Mouse (Mus musculus) spleen, adult 12 weeks (tissue): ENCODE results near the gene Bcor.
A peak's percentile ranks its signal among the peaks of the same experiment; 100 is the strongest.

ENCODE experiments used
- DNase-seq: peaks from one replicate; pipeline ENCODE4 v3.0.0; 2022; ENCODE audit warnings: low spot score

The Bcor gene

DNA sequence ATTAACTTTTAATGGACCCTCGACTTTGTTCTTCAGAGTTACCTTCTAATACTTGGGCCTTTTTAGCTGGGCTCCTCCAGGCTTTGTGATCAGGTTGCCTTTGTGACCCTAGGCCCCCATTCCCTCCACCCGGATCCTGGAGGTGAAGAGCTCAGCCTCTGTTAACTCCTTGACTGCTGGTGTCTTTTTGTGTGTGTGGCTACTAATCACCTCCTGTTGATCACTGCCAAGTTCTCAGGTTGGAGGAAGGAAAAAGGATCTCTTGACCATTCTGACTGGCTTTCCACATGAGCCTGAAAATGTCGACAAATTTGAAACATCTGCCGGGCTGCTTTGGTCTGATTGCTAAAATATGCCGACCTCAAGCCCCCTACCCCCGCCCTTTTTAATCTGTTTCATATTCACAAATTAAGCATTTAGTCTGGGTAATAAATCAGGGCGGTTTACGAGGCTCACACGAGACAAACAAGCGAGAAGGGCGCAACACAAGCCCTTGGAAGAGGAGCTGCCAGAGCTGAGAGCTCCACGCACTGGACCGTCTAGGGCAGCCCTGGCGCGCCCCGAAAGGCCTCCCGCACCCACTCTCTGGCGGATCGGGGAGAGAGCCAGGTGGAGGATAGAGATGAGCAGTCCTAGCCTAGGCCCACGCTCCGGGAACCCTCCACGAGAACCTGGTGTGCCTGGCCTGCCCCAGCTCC, 33.6 kb downstream of the Bcor start:
- no peak for DNase-seq

DNA sequence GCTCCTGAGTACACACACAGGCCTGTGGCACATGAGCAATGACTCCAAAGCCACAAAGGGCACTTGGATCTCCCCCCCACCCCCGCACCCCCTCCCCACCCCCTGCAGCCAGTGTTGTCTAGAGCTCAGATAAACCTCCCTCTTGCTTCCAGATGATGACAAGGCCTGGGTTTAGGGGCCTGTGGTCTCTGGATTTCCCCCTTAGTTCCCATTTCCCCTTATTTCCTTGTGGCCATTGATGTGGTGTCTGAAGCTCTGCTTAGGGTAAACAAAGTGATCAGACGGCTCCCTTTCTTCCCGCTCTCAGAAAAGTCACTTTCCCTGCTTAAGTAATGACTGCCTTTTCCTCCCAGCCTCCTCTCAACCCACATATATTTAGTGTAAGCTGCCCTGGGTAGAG, 35.6 kb downstream of the Bcor start:
- no peak for DNase-seq

DNA sequence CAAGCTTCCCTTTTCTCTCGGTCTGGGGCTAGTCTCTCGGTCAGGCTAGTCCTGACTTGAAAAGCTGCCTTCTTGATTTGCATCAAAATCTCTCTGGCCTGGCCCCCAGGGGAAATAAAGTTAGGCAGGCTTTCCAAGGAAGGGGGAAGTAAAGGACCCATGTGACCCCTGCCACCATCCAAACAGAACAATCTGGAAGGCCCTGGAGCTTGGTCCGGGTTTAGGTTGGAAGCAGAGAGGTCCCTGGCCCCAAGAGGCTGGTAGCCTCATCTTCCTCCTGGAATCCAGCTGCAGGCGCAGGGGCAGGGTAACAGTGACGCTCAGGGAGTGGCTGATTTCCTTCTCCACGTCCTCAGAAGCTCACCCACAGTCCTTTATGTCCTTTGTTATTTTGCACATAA, 36.5 kb downstream of the Bcor start:
- no peak for DNase-seq

DNA sequence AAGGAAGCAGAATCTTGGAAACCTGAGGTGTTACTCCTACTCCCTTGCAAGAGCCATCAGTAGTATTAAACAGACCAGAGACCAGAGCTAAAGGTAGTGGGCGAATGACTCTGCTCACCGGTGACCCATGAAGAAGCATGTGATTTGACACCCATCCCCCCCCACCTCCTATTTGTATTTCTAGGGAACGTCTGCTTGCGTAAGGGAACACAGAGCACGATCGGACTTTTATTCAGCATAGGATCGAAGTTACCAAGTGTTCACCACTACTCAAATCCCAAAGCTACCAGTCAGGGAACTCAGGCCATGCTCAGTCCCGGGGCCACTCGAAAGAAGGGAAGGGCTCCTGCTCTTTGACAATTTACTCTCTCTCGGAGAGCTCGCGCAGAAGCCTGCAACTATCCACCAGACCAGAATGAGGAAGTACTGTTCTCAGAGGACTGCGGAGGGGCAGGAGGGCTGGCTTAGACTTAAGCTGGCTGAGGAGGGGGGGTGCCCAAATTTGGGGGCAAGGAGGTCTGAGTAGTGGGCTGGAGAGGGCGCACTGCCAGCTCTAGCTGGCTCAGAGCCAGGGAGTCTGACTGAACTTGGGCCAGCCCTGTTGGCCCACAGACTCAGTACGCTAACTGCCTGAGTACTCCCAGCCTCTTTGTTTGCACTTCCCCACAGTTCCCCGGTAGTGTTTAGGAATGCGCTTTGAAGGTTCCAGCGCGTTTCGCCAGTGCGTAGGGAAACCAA, 37.4 kb downstream of the Bcor start:
- DNase-seq: no peak

DNA sequence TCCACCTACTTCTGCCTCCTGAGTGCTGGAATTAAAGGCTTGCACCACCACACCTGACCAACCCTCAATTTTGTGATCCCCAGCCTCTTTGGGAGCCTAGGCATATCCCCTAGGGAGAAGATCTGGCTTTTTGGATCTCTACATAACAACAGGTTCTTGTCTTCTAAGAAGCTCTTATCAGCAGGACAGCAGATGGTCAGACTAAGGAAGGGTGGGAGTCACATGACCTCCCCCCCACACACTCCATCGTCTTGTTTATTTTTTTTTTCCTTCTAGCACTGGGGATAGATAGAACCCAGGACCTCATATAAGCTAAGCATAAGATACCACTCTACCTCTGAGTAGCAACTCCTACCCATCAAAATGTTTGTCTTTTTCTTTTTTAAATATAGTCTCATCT, 40.7 kb downstream of the Bcor start:
- no peak for DNase-seq

DNA sequence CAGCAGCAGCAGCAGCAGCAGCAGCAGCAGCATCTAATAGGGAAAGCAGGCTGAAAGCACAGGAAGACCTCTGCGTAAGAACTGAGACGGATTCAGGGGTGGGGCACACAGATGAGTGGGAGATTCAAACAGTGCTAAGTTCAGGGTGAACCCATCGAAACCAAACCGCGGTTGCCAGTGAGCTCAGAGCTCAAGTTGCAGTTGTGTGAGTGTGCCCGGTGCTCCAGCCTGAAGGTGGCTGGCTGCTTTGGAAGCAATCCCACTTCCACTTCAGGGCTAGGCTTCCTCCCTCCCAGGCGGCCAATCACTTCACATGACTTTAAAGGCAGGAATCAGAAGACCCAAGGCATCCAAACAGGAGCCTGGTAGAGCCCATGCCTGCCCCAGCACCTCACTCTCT, 44.0 kb downstream of the Bcor start:
- DNase-seq: no peak

DNA sequence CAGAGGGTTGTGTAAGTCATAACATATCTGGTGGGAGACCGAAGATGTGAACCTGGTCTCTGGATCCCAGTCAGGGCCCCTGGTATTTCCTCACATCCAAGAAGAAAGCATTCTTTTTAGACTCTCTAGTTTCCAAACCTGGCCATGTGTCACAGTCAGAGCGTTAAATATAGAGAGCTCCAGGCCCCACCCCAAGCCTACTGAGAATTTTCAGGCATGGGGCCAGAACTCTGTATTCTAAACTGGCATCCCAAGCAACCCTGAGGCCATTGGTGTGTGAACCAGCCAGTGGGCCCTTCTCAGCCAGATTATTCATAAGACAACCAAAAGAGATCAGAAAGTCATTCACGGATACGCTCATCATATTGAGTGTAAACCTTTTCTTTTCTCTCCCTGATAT, 48.0 kb downstream of the Bcor start:
- DNase-seq: no peak

DNA sequence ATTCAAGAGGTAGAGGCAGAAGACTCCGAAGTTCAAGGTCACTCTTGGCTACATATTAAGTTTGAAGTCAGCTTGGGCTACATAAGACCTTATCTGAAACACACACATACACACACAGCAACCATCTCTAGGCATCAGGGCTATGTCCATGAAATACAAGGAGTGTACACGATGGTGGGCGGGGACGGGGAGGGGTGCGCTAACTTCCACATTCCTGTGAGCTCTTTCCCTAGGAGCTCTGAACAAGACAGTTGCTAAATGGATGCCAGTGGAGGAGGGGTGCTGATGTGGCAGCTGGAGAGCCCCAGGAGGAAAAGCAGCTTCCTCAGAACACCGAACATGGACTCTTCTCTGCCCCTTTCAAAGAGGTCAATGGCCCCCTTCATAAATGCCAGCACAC, 49.6 kb downstream of the Bcor start:
- no peak for DNase-seq

DNA sequence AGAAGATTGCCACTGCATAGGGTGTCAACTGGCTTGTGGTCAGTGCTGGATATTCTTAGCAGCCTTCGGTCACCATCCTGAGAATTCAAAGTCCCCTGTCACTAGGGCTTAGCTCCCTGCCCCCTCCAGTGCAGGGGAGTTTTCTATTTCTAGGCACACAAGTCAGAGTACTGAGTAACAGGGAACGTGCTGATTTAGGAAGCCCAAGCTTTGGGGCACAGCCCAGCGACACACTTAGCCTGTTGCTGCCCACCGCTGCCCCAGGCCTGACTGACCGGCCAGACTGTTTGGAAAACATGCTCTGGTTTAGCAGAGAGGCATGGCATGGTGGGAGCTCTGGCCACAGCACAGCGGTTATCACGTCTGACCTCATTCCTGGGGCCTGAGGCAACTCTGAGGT, 54.8 kb downstream of the Bcor start:
- no peak for DNase-seq

DNA sequence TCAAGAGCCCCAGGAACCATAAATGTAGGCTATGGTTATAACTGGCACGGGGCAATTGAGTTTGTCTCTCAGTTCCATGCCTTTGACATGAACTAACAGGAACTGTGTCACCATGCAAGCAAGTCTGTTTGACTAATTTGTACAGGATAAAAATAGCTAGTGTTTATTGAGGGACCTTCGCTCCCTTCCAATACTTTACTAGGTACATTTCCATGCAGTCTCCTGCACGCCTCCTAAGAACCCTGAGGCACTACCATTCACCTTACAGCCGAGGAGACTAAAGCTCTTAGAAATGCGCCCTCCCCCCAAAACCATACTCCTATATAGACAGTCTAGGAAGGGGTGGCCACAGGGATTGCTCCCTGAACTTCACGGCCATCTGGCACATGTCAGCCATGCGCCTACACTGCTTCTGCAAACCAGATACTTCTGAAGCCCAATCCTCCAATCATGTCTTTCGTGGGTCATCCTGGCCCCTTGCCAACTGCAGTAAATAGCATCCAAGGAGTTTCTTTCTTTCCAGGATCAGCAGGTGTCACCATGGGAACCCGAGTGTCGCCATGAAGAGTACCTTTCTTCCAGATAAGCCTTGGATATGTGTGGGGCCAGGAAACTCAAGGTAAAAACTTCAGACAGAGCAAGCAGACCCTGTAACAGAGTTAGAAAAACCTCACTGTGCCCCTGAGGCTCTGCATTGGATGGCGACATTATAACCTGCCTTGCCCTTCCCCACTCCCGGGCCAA, 63.2 kb downstream of the Bcor start:
- DNase-seq: no peak

DNA sequence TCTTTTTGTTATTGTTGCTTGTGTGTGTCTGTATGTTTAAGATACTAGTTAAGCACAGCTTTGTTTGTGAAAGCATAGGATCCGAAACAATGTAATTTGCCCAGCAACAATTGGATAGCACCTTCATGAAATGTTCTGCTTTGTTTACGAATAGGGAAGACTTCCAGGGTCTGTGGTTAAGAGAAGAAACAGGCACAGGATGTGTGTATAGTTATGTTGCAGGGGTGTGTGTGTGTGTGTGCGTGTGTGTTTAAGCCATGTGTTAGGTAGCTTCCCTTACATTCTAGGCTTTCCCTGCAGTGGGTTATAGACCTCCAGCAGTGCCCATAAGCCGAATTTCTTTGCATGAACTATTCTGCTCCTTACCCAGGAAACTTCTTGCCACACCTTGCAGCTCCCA, 66.8 kb downstream of the Bcor start:
- no peak for DNase-seq

DNA sequence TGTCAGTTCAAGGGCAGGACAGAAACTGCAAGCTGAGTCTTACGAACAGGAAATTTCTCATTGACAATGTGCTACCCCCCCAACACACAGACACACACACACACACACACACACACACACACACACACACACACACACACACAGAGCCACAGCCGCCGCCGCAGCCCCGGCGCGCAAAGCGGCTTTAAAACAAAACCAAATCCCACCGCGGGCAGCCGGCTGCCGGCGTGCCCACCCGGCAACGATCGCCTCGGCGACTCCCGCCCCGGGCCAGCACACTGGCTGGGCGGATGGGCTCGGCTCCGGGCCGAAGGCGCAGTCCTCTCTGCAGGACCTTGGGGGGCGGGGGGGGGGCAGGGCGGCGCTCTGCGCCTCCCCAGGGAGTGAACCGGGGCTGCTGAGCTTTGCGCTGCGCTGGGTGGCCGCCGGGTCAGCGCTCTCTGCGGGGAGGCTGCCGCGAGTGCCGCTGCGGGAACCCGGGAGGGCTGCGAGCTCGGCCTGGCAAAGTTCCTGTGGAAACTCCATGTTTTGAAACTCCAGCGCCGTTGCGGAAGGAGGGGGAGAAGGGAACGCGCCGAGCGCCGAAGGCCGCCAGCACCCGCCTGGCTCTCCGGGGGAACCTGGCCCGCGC, 68.6 kb downstream of the Bcor start:
- no peak for DNase-seq

DNA sequence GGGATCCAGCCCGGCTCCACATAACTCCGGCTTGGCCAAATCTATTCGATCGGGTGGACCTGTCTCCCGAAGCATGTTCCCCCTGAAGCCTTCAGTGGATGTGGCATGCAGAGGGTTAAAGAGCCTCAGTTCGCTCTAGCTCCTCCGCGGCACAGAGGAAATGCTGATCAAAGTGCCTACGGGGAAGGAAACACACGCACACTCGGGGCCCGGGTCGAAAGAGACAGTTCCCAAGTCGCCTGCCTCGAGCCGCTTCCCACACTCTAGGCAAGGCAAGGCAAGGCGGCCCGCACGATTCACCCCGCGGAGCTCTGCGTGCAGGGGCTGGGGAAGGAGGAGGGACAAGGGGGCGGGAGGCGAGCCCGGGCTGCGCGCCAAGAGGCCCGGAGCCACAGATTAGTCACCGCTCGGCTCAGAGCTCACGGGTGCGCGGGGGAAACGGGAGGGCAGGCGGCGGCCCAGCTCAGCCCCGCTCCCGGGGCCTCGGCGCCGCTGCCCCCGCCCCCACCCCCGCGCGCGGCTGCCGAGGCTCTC, 69.2 kb downstream of the Bcor start:
- no peak for DNase-seq

DNA sequence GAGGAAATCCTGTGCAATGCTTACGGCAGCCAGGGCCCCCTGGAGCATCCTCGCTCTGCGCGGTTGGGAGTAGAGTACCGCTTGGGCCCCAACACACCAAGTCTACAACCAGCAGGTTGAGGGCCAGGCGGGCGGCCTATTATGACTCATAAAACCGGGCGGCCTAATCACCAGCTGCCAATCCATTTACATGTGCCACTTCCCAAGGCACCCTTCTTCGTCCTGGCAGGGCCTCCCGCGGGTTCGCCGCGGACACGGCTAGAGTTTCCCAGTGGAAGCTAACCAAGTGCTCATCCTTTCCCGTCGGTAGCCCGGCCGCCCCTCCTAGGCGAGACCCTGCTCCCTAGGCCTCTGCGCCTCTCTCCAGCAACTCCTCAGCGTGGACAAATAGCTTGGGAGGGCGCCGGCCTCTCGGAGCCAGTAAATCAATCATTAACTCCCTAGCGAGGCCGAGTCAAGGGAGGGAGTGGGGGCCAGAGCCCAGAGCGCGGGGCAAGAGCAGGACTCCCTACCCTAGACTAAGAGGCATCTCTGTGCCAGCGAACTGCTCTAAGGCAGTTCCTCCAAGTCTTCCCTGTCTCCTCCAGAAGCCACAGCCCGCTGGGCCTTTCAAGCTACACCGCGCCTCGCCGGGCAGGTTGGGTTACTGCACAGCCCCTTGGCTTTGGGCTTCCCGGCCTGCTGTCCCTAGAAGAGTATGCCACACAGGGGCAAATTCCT, 69.8 kb downstream of the Bcor start:
- no peak for DNase-seq

DNA sequence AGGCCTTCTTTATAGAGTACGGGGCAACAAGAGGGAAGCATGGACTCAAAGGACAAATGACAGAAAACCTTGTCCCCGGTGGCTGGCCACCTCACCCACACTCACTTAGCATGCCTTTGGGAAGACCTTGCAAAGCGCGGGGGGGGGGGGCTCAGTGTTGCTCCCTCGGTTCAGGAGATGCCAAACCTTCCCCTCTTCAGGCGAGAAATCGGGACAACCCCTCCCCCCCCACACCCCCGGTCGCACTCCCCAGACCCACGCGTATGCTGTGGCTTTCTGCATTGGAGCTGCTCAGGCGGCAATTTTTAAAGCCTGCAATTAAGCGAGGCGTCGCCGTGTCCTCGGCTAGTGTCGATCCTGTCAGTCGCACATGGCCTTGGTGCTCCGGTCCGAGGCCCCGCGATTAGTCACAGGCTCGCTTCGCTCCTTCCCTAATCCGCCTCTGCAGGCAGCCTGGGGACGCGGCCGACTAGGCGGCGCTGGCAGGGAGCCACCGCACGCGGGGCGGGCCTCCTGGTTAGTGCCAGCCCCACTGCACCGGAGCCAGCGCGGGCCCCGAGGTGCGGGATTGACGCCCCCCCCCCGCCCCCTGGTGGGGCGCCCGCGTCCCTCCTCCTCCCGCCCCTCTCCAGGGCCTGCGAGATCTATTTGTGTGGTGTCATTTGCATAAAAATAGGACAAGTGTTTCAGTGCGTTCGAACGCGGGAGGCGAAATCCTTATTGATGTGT, 70.6 kb downstream of the Bcor start:
- DNase-seq: peak; percentile 41

DNA sequence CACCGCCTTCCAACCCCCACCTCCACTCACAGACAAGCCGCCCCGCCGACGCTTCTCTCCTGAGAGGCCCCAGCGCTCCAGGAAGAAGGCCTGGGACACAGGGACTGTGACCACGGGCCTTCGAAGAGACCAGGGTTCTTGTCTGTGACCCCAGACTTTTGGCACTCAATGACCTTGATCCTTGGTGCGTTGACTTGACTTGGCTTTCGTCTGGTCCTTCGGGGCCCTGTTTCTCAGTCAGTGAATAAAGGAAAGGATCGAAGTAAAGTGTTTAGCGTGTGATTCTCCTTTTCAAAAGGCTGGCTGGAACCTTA, 71.2 kb downstream of the Bcor start:
- DNase-seq: no peak

DNA sequence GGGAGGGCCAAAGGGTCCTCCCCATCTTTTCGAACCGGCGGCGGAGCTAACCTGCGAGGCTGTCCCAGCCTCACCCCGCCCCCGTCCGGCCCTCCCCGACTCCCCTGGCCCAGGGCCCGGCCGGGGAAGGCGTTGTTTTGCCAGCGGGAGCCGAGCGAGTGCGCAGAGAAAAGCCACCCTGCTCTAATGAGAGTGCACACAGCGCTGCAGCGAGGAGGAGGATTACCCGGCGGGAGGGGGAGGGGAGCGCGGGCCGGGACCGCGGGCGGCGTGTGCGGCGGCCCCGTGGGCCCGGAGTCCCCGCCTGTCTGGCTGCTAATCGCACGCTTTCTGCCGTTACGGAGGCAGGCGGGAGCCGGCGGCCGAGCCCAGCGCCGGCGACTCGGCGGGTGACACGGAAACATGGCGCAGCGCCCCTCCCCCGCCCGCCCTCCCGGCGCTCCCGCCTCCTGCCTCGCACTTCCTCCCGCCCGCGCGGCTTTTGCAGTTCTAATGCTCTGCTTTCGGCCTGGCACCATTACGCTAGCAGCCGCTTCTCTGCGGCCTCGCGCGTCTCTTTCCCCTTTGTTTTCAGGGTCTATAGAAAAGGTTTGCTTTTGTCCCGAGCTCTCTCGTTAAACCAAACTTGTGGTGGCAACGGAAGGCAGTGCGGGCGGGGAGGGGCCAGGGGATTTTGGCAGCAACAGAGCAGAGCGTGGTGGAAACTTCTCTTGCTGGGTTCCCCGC, 71.7 kb downstream of the Bcor start:
- peak; percentile 47 for DNase-seq

DNA sequence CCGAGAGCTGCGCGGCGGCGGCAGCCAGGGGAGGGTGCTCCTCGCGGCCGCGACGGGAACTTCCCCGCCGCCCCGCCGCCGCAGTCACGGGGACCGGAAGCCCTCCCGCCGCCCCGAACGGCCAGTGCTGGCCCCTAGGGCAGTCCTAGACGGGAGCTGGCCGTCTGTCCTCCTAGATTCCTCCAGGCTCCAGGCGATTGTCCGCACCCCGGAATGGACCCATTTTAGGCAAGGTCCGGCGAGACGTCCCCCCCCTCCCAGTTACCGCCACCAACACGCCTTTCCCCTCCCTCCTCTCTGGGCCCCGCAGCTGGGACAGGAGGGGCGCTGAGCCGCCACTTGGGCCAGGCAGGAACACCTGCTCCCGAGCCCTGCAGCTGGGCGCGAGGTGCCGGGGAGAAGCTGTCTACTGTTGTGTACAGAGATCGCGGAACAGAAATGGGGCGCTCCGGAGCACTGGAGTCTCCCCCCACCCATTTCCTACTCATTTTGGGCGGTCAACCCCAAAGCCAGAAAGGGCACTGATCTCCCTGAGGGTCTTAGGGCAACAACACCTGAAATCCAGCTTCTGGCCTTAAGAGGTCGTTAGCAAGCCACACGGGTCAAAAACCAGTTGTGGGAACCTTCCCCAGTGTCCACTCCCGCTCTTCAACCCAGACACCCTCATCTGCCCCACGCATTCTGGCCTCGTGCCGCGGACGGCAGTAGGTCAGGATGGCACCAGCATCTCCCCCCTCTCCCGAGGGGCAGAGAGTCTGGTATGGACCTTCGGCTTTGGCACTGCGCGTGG, 72.4 kb downstream of the Bcor start:
- no peak for DNase-seq

DNA sequence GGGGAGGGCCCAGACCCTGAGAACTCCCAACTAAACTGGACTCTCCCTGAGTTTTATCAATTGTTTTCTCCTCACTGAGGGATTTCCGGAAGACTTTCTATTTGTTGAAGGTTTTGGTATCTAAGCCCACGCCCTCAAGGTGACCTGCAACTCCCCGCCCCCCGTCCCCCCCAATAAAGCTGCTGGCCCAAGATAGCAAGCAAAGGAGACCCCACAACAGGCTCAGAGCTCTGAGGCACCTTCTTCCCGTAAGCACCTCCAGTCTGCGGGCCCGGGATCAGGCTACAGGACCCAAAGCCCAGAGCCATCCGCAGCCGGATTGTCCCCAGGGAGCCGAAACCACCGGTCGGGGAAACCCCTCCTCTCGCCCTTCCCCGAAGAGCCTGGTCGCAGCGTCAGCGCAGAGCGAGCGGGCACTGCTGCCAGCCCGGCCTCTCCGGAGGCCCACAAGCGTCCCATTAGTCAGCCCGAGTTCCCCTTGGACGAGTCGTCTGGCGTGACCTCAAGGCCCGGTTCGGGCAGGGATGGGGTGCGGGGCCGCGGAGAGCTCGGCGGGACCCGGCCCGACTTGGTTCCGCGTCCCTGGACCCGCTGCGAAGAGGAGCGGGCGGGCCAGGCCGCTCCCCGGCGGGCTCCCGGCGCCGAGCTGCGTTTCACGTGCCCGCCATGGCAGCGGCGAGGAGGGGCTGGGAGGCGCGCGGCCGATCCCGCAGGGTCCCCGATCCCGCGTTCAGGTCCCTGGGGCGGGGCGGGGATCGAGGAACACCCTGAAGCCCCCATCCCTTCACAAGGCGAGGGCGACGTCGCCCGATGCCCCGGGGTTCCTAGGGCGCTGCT, 73.3 kb downstream of the Bcor start:
- DNase-seq: no peak
